Mouse (Mus musculus): ENCODE measurements at regions not wholly inside any gene's neighbourhood (a gene's known extent, or its start where the extent isn't known, plus 50 kb on each side); places are given as distances from the start of the nearest gene placed in this dataset.

DNA sequence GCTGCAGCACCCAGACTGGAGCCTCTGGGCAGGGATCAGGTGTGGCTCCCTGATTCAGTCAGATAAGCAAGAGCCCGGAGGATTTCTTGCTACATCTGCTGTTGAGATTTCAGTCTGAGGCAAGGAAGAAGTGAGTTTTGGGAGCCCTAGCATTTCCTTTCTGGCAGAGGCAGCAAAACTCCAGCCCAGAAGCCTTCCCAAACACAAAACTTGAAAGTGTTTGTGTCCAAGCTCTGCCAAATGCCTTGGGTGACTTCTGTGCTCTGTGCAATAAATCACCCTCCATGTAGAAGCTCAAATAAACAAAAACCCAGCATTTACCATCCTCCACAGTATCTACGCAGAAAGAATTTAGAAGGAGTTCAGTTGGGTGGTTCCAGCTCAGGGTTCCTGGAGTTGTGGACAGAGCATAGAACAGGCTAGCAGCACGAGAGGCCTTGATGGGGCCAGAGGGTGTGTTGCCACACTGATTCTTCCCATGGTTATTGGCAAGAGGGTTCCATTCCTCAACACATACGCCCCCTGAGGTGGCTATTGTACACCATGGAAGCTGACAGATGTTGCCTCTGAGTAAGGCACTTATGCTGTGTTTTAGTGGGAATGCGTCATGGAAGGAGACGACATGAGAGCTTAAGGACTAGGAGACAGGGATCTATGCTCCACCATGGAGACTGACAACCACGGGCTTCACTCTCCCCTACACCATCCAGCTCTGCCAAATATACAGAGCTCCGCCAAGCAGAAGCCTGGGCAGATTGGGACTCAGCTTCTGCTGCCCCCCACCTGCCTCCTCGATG lies 125.1 kb downstream of the Tmem17 start:
- H3K36me3 ChIP-seq (replicated peaks) = no peaks in the 10 kb centered on the region
- 86% methylated on average over 9 of the region's 9 CpGs for WGBS
- no peak overlapping the region for H3K4me3 ChIP-seq
- H3K9me3 ChIP-seq = no peaks in the 10 kb centered on the region
- no peak overlapping the region for H3K27ac ChIP-seq (replicated peaks)
- H3K4me1 ChIP-seq = peaks cover 12% of the 10 kb centered on the region
- no peak for DNase-seq (ENCODE audit: low spot score)
- no peaks in the 10 kb centered on the region for H3K27me3 ChIP-seq (replicated peaks; ENCODE audit: low read depth, poor library complexity, severe bottlenecking)

DNA sequence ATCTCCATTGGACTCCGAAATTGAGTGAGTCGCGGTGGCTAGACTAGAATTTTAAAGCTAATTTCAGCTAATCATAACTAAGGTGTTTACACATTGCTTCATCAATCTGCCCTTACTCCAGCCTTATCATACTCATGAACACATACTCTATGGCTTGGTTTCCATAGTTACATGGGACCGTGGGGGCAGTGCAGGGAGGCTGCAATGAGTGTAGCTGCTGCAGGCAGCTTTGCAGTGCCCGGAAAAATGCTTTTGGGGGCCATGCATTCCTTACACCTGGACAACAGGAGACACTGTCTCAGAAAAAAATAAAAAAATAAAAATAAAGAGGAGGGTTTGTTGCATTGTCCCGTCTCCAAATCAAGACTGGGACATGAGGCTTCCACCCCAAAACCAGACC lies 126.3 kb downstream of the Tmem17 start:
- H3K27ac ChIP-seq (replicated peaks) = no peak overlapping the region
- no peaks in the 10 kb centered on the region for H3K27me3 ChIP-seq (replicated peaks; ENCODE audit: low read depth, poor library complexity, severe bottlenecking)
- no peak for DNase-seq (ENCODE audit: low spot score)
- no peaks in the 10 kb centered on the region for H3K36me3 ChIP-seq (replicated peaks)
- H3K4me3 ChIP-seq = no peak overlapping the region
- peaks cover 8% of the 10 kb centered on the region for H3K4me1 ChIP-seq
- 81% methylated on average over 6 of the region's 6 CpGs for WGBS
- no peaks in the 10 kb centered on the region for H3K9me3 ChIP-seq

DNA sequence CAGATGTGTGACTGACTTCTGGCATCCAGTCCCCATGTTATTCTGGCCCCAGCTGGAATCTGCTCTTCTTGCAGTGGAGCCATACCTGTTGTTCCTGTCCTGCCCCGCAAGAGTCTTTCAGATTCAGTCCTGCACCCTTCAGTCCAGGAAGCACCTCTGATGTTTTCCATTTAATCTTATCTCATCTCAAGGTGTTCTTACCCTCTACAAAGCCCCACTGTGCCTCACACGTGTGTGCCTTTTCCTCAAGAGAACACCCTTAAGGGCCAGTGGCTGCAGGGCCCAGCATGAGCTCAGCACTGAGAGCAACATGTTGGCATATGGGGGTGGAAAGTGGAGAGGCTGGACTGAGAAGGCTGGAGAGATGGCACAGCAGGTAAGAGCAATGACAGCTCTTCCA lies 126.8 kb downstream of the Tmem17 start:
- no peak for DNase-seq (ENCODE audit: low spot score)
- 74% methylated on average over 2 of the region's 2 CpGs for WGBS
- H3K4me3 ChIP-seq = no peak overlapping the region
- H3K4me1 ChIP-seq = peaks cover 8% of the 10 kb centered on the region
- no peaks in the 10 kb centered on the region for H3K36me3 ChIP-seq (replicated peaks)
- H3K9me3 ChIP-seq = no peaks in the 10 kb centered on the region
- H3K27ac ChIP-seq (replicated peaks) = no peak overlapping the region
- H3K27me3 ChIP-seq (replicated peaks; ENCODE audit: low read depth, poor library complexity, severe bottlenecking) = no peaks in the 10 kb centered on the region

DNA sequence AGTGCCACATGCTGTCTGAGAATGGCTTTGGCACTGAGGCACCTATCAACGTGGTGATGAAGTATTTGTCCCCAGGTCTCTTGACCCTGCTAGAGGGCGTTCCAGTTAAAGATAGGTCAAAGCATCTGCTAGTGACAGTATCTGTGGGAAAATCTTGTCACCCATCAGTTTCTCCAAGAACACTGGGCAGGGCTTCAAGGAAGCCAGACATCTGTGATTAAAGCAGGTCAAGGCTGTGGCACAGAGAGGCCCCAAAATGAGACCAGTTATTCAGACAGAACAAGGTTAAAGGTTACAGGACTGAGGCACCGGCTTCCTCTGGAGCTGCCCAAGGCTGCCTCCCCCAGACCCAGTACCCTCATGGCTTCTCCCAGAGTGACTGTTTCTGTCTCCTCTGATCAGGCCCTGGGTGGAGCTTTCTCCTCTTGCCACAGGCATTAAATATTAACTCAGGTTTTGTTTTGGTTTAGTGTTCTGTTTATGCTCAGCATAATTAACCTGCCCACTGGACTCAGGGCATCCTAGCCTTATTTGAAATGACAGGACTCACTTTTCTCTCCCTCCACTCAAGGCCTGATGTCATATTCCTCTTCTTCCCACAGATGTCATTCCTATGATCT lies 128.6 kb downstream of the Tmem17 start:
- WGBS = 39% methylated on average over 3 of the region's 3 CpGs
- no peak for DNase-seq (ENCODE audit: low spot score)
- H3K4me3 ChIP-seq = no peak overlapping the region
- no peaks in the 10 kb centered on the region for H3K36me3 ChIP-seq (replicated peaks)
- no peak overlapping the region for H3K27ac ChIP-seq (replicated peaks)
- H3K9me3 ChIP-seq = no peaks in the 10 kb centered on the region
- peaks cover 8% of the 10 kb centered on the region for H3K4me1 ChIP-seq
- H3K27me3 ChIP-seq (replicated peaks; ENCODE audit: low read depth, poor library complexity, severe bottlenecking) = no peaks in the 10 kb centered on the region

DNA sequence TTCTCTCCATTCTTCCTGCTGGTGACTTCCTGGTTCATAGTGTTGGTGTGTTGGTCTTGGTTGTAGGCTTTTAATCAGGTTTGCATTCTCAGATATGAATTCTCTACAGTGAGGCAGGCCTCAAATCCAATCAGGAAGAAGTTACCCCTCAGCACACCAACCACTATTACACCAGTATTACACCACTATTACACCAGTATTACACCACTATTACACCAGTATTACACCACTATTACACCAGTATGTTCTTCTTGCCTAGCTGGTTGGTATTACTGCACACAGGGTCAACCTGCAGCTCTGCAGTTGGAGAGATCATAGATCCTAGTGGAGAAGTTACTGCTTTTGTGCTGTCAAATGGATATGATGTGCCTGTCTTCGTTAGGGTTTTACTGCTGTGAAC lies 129.6 kb downstream of the Tmem17 start:
- DNase-seq (ENCODE audit: low spot score) = no peak

DNA sequence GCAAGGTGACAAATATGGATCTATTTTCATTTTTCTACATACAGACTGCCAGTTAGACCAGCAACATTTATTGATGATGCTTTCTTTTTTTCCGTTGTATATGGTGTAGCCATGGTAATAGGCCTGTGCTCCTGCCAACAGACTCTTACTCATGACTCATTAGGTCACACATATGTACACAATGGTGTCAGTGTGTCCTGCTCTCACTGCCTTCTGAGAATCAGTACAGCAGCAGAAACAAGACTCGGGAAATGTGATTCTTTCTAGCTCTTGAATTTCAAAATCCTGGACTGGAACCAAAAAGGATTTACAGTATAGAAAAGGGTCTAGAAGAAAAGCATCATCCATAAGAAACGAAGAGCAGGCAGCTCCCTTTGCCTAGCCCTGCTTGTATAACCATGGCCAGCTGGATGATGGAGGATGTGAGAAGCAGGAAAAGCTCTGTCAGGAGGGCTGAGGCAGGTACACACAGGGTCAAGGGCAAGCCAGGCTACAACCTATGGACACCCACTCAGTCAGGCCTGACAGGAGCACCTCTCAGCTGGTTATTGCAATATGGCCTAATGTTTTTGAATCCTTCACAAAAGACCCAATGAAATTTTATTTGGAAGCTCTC lies 132.2 kb downstream of the Tmem17 start:
- H3K27ac ChIP-seq (replicated peaks) = no peak overlapping the region
- H3K9me3 ChIP-seq = no peaks in the 10 kb centered on the region
- 73% methylated on average over 3 of the region's 3 CpGs for WGBS
- H3K36me3 ChIP-seq (replicated peaks) = no peaks in the 10 kb centered on the region
- no peaks in the 10 kb centered on the region for H3K27me3 ChIP-seq (replicated peaks; ENCODE audit: low read depth, poor library complexity, severe bottlenecking)
- no peak overlapping the region for H3K4me3 ChIP-seq
- DNase-seq (ENCODE audit: low spot score) = no peak
- H3K4me1 ChIP-seq = peaks cover 8% of the 10 kb centered on the region

More for the DNA sequence above, 129.6 kb downstream of the Tmem17 start:
- peaks cover 8% of the 10 kb centered on the region for H3K4me1 ChIP-seq
- no peaks in the 10 kb centered on the region for H3K9me3 ChIP-seq
- H3K27me3 ChIP-seq (replicated peaks; ENCODE audit: low read depth, poor library complexity, severe bottlenecking) = no peaks in the 10 kb centered on the region
- no peak overlapping the region for H3K4me3 ChIP-seq
- H3K27ac ChIP-seq (replicated peaks) = no peak overlapping the region
- WGBS = 79% methylated on average over 1 of the region's 1 CpGs
- no peaks in the 10 kb centered on the region for H3K36me3 ChIP-seq (replicated peaks)

DNA sequence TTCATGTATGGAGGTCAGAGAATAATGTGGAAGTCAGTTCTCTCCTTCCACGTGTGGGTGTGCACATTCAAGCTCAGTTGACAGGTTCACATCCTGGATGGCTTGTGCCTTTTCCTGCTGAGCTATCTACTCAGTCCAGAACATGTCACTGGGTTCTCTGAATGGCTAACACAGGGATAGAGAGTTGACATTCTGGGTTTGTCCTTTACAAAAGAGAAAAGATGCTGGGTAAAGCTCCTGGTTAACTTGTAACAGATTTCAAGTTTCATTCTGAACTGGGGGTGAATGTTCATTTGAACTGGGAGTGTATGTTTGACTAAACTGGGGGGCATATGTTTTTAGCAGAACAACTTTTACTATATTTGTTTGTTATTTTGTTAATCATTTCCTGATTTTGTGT lies 133.0 kb downstream of the Tmem17 start:
- H3K4me3 ChIP-seq = no peak overlapping the region
- WGBS = 74% methylated on average over 1 of the region's 1 CpGs
- no peaks in the 10 kb centered on the region for H3K9me3 ChIP-seq
- peaks cover 8% of the 10 kb centered on the region for H3K4me1 ChIP-seq
- no peaks in the 10 kb centered on the region for H3K36me3 ChIP-seq (replicated peaks)
- no peaks in the 10 kb centered on the region for H3K27me3 ChIP-seq (replicated peaks; ENCODE audit: low read depth, poor library complexity, severe bottlenecking)
- H3K27ac ChIP-seq (replicated peaks) = no peak overlapping the region
- DNase-seq (ENCODE audit: low spot score) = no peak

DNA sequence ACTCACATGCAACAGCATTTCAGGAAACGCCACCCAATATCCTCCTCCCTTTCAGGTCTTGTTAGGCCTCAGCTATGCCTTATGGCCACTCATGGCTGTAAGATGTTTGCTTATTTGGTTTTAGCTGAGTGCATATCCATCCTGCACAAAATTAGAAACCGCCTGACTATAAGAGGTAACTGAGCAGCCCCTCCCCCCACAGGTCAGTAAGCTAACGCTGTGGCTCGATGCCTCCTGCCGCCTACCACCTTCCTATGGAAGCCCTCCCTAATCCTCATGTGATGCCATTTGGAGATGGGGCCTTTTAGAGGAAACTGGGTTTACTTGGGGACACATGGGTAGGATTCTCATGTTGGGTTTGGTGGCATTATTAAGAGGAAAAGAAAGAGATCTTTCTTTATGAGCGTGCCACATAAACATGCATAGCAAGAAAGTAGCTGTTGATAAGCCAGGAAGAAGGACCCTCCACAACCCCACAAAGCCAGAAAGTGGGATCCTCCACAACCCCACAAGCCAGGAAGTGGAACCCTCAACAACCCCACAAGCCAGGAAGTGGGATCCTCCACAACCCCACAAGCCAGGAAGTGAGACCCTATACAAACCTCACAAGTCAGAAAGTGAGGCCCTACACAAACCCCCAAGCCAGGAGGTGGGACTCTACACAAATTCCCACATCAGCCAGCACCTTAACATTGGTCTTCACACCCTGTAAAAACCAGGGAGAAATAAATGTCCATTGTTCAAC lies 134.5 kb downstream of the Tmem17 start:
- Histone ChIP-seq H3K9me3 (no peaks in the 10 kb centered on the region), H3K4me1 (no peaks in the 10 kb centered on the region), H3K27me3 (replicated peaks; ENCODE audit: low read depth, poor library complexity, severe bottlenecking) (no peaks in the 10 kb centered on the region), H3K27ac (replicated peaks) (no peak overlapping the region), H3K36me3 (replicated peaks) (no peaks in the 10 kb centered on the region), H3K4me3 (no peak overlapping the region)
- DNase-seq (ENCODE audit: low spot score) = no peak
- 82% methylated on average over 6 of the region's 6 CpGs for WGBS

DNA sequence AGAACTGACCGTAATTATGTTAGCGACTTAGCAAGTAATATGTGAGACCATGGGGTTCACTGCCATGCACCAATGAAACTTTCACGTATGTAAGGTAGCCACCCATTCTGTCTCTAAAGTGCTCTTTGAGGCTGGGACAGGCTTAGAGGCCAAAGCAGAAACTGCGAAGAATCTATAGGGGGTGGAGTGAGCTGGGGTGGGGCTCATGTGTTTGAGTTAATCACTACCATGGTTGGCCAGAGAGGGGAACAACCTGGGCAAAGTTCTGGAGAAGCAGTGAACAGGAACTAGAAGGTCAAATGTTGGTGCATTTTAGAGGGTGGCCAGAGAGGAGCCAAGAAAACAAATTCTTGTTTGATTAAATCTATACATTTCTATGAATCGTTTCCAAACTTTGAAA lies 136.4 kb downstream of the Tmem17 start:
- no peak overlapping the region for H3K4me3 ChIP-seq
- no peaks in the 10 kb centered on the region for H3K9me3 ChIP-seq
- no peaks in the 10 kb centered on the region for H3K4me1 ChIP-seq
- no peak overlapping the region for H3K27ac ChIP-seq (replicated peaks)
- H3K27me3 ChIP-seq (replicated peaks; ENCODE audit: low read depth, poor library complexity, severe bottlenecking) = no peaks in the 10 kb centered on the region
- DNase-seq (ENCODE audit: low spot score) = no peak
- H3K36me3 ChIP-seq (replicated peaks) = no peaks in the 10 kb centered on the region
- 89% methylated on average over 5 of the region's 5 CpGs for WGBS

DNA sequence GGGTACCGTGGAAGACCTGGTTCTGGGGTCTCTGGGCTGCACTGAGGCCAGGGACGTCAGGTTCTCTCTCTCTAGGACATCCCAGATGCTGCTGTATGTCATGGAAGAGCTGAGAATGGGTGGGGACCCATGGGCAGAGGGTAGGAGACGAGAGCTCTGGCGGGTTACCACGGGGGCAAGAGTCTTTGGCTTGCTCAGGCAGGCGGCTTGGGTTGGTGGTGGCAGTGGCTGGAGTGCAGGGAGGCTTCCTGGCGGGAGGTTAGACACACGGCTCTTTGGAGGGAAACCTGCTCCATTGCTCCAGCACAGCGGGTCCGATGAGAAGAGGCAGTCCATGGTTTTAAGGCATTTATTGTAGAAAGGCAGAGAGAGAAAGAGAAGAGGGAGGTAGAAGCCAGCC lies 138.9 kb downstream of the Tmem17 start:
- Histone ChIP-seq H3K4me3 (no peak overlapping the region), H3K27ac (replicated peaks) (no peak overlapping the region), H3K9me3 (no peaks in the 10 kb centered on the region), H3K27me3 (replicated peaks; ENCODE audit: low read depth, poor library complexity, severe bottlenecking) (no peaks in the 10 kb centered on the region), H3K36me3 (replicated peaks) (no peaks in the 10 kb centered on the region), H3K4me1 (no peaks in the 10 kb centered on the region)
- no peak for DNase-seq (ENCODE audit: low spot score)
- WGBS = 85% methylated on average over 10 of the region's 10 CpGs

DNA sequence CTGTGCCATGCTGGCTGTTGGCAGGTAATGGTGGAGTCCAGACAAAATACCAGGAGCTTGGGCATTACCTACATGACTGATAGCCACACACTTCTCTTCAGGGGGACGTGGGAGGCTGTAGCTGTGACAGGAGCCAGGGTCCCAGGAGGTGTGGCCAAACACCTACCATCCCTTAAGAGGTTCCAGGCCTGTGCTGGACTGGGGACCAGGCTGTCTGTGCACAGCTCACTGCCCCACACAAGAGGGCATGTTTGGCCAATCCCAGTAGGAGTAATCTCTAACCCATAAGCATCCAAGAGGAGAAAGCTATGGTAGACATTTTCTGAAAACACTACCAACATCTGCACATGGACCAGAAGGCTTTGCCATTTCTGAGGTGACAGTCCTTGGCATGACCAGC lies 139.4 kb downstream of the Tmem17 start:
- WGBS = 66% methylated on average over 1 of the region's 1 CpGs
- Histone ChIP-seq H3K36me3 (replicated peaks) (no peaks in the 10 kb centered on the region), H3K9me3 (no peaks in the 10 kb centered on the region), H3K27me3 (replicated peaks; ENCODE audit: low read depth, poor library complexity, severe bottlenecking) (no peaks in the 10 kb centered on the region), H3K27ac (replicated peaks) (no peak overlapping the region), H3K4me1 (no peaks in the 10 kb centered on the region), H3K4me3 (no peak overlapping the region)
- DNase-seq (ENCODE audit: low spot score) = no peak

DNA sequence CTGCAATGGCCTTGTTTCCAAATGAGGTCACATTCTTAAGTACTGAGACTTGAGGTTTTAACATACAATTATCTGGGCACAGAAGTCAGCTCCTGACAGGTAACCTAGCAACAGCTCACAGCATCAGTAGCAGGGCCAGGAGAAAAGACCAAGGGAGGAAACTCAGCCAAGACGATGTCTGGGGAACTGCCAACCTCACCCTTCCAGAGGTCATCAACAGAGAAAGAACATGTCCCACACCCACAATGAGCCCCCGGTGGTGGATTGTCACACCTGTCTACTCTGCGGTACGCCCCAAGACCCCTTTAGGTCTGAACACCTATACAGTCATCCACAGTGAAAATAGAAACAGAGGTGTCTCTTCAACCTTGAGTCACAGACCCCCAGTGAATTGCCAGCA lies 140.0 kb downstream of the Tmem17 start:
- no peak overlapping the region for H3K4me3 ChIP-seq
- H3K27ac ChIP-seq (replicated peaks) = no peak overlapping the region
- no peak for DNase-seq (ENCODE audit: low spot score)
- no peaks in the 10 kb centered on the region for H3K9me3 ChIP-seq
- no peaks in the 10 kb centered on the region for H3K4me1 ChIP-seq
- no peaks in the 10 kb centered on the region for H3K36me3 ChIP-seq (replicated peaks)
- WGBS = 82% methylated on average over 4 of the region's 4 CpGs
- H3K27me3 ChIP-seq (replicated peaks; ENCODE audit: low read depth, poor library complexity, severe bottlenecking) = no peaks in the 10 kb centered on the region
